Mouse (Mus musculus) left cerebral cortex, adult 11 months (tissue): Measurements from ENCODE around the gene Fam83e.

Experiments used
- DNase-seq: peaks from one replicate; pipeline ENCODE4 v3.0.0; 2022; ENCODE audit warnings: low spot score

Fam83e gene

GRCm38 (mm10) chr7:45741777-45742176 is 20.8 kb downstream of the Fam83e start:
- no peak for DNase-seq

- DNase-seq, result peak; percentile 73
Measured at GRCm38 (mm10) chr7:45742338-45742737, 21.3 kb downstream of the Fam83e start.

DNA sequence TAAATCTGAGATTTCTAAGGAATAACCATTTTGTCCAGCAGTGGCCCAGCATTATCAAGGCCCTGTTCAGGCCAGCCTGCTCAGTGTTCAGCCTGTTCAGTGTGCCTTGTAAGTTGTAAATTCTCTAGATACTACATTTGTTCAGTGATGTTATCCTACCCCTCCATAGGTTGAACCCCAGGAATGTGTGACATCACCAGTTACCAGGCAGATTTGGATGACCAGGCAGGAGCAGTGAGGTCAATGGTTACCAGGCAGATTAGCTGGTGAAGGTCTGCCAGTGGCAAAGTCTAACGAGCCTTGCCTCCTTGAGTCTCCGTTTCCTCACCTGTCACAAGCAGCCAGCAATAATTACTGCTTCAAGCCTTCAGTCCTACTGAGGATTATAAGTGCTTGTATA is 23.4 kb downstream of the Fam83e start:
- peak; percentile 72 for DNase-seq

GRCm38 (mm10) chr7:45746518-45746917 is 25.5 kb downstream of the Fam83e start:
- DNase-seq, result no peak

GRCm38 (mm10) chr7:45747450-45747849 is 26.4 kb downstream of the Fam83e start:
- no peak for DNase-seq

GRCm38 (mm10) chr7:45748110-45748509 is 27.1 kb downstream of the Fam83e start:
- no peak for DNase-seq

DNA sequence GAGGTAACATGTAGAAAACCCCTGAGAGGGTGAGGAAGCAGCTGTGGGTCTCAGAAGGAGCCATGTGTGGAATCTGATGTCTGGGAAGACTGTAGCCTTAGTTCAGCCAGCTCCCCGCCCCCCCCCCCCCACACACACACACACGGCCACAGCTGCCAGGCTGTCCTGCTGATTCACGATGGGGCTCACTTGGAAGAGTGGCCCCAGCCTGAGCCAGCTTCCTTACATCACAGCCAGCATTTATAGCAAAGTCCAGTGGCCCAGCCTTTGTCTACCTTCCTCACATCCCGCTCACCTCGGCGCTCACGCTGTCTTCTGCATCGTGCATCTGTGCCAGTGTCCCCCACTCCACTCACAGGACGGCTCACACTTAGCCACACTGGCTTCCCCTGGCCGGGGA is 28.4 kb downstream of the Fam83e start:
- DNase-seq, result no peak

DNA sequence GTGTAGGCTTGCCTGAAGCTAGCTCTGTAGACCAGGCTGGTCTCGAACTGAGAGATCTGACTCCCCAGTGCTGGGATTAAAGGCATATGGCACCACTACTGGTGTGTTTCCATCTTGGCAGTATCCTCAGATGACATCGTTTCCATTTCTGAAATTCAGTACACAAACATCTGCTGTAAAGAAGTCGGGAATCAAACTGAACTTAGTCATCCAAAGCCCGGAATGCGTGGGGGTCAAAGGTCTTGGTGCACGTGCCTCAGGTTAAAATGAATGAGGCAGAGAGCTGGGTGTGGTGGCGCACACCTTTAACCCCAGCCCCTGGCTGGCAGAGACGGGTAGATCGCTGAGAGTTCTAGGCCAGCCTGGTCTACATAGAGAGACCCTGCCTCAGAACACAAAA is 29.1 kb downstream of the Fam83e start:
- DNase-seq, result no peak

DNA sequence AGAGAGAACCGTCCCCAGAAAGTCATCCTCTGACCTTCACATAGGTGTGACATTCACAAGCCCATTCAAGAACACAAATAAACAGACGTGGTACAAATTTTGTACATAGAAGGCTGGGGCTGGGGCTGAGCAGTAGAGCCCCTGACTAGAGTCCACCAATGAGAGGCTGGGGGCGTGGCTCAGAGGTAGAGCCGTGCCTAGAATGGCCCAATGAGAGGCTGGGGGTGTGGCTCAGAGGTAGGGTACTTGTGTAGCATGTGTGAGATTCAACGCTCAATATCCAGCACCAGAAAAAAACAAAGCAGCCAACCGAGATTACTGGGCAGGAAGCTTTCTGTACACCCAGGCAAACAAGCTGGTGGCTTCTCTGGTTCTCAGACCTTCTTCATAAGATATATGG is 34.7 kb downstream of the Fam83e start:
- DNase-seq, result no peak

GRCm38 (mm10) chr7:45759400-45759799 is 38.4 kb downstream of the Fam83e start:
- DNase-seq, result no peak

DNA sequence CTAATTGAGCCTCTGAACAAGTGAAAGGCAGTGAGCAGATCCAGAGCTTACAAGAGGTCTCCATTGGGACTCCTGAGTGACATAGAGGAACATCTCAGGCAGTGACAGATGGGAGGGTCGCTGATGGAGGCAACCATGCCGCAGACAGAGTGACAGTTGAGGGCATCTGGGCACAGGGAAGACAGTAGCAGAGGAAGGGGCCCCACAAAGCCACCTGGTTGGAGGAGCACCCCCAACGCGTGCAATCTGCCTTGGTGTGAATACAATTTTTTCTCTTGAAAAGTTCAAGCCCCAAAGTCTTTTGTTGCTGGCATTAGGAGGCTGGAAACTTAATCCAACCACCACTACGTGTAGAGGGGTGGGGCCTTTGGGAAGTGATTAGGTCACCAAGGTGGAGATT is 39.1 kb downstream of the Fam83e start:
- no peak for DNase-seq

GRCm38 (mm10) chr7:45765995-45766394 is 45.0 kb downstream of the Fam83e start:
- no peak for DNase-seq

GRCm38 (mm10) chr7:45766764-45767163 is 45.8 kb downstream of the Fam83e start:
- DNase-seq, result no peak

DNA sequence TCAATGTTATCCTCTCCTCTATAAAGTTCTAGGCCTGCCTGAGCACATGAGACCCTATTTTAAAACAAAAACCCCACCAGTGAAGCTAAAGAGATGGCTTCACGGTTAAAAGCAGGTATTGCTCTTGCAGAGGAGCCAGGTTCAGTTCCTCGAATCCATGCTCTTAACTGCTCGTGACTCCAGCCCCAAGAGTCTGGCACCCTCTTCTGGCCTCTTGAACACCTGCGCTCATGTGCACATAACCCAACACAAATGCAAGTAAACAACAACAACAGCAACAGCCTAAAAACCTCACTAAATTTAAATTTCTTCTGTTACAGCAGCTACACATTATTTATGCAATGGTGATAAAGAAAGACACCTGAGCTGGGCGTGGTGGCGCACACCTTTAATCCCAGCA is 46.5 kb downstream of the Fam83e start:
- DNase-seq, result no peak

DNA sequence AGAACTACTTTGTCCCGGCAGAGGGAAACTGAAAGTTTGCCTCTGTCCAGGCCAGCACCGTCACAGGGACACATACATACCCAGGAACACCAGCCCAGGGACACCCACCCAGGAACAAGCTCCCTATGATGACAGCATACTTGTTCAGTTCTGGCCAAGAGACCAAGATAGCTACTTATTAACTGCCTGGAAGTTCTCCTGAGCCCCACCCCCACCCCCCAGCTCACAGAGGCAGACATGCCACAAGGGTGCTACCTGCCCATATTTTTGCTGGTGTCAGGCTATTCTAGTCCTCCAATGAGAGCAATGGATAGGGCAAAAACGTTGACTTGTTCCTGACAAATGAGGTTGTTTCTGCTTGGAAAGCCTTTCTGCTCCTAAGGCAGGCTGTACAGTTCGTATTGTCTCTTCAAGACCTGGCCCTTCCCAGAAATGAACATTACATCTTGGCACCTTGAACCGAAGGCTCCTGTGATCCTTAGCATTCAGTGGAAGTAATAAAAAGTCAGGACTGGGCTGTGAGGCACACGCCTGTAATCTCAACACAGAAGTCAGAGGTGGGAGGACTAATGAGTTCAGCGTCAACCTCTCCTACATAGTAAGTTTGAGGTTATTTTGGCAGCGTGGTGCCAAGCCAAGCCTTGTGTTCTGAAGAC is 49.5 kb downstream of the Fam83e start:
- no peak for DNase-seq

- no peak for DNase-seq
Measured at GRCm38 (mm10) chr7:45771101-45771500, 50.1 kb downstream of the Fam83e start.

GRCm38 (mm10) chr7:45775237-45775636 is 54.2 kb downstream of the Fam83e start:
- DNase-seq, result no peak
